Mouse (Mus musculus) Patski (cell line): ENCODE measurements at regions not wholly inside any gene's neighbourhood (a gene's known extent, or its start where the extent isn't known, plus 50 kb on each side); places are given as distances from the start of the nearest gene placed in this dataset.

Source experiments
- ATAC-seq: fragments of 100-300 bp; one replicate; pipeline ENCODE4 v1.8.0; 2021
- CTCF ChIA-PET: fragments of 350-600 bp; sonication (Branson Sonifier 250); formaldehyde crosslinking; loops from one replicate; lab custom pipeline; 2022; ENCODE audit warnings: inconsistent platforms; lab: Charles Lee
- POLR2A ChIA-PET: fragments of 350-600 bp; sonication (Branson Sonifier 250); formaldehyde crosslinking; loops from one replicate; lab custom pipeline; 2022; ENCODE audit warnings: antibody characterized with exemption, inconsistent platforms; lab: Charles Lee
- DNase-seq: peaks from one replicate; pipeline ENCODE4 v3.0.0-alpha.2; 2011; ENCODE audit warnings: low read depth, low spot score
- H3K27me3 ChIP-seq: fragments of 371-371 bp; one replicate; pipeline ENCODE4 v1.5.1; 2021
- CTCF ChIP-seq: fragments of 100-300 bp; IDR thresholded peaks from one replicate; pipeline ENCODE4 v1.5.1; 2021
- in situ Hi-C: fragments of 300-500 bp; cut with MboI; formaldehyde crosslinking; loops from 3 replicates; pipeline ENCODE4 v1.11.1; 2018; ENCODE audit warnings: low pct_unique_long_range_greater_than_20kb, mixed read lengths

- POLR2A ChIA-PET = no interaction called here
- CTCF ChIA-PET = no interaction called here
- in situ Hi-C loops = no loop called here
Observed at GRCm38 (mm10) chr17:89592826-89593225, 317.4 kb downstream of the Gm10184 start.

DNA sequence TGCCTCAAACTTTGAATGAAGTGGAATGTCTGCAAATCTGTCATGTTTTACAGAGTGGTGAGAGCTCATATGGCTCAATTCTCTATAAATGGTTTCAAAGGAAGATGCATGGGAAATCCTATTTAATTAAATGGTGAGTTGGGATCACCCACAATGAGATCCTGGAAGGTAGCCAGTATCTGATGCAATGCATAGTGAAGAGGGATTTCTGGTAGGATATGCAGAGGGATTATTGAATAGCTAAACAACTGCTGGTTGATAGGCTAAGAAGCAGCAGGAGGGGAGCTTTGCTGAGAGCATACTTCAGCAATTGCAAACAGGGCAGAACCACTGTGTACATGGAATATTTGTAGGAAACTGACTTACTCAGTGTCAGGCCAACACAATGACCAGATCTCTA, 350.7 kb downstream of the Gm10184 start:
- in situ Hi-C loops = no loop called here
- H3K27me3 ChIP-seq = no peaks in the 10 kb centered on the region
- no peak for ATAC-seq
- no peak for TF ChIP-seq CTCF
- ChIA-PET POLR2A (no interaction called here), CTCF (no interaction called here)
- no peak for DNase-seq

More at GRCm38 (mm10) chr17:89592826-89593225, 317.4 kb downstream of the Gm10184 start:
- H3K27me3 ChIP-seq = no peaks in the 10 kb centered on the region
- TF ChIP-seq CTCF = no peak
- ATAC-seq = no peak
- DNase-seq = no peak

DNA sequence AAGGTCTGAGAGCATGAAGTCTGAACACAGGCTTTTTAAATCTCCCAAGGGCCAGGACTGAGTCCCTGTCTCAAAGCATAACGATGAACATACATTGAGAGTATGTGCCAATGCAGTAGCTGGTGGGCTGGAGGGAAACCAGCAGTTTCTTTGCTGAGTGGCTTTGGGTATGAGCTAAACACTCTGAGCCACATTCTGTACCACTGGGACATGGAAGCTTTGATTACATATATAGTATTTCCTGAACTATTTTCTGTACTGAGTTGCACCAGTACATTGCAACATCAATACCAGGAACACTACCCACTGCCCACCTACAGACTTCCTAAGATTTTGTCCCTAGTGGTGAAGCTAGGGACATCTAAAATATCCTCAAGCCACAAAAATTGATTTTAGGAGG, 354.3 kb upstream of the Fshr start:
- in situ Hi-C loops = no loop called here
- ChIA-PET CTCF (interaction anchor here (0.6 to 1.6 kb wide), 2 partner anchors 53 to 478 kb away, joined by 3 read pairs; no protein-coding TSS in a partner anchor), POLR2A (no interaction called here)
- no peak for TF ChIP-seq CTCF
- ATAC-seq (no peak), DNase-seq (no peak)
- no peaks in the 10 kb centered on the region for H3K27me3 ChIP-seq

GRCm38 (mm10) chr17:89553597-89553996, 353.1 kb upstream of the Fshr start:
- ATAC-seq = no peak
- TF ChIP-seq CTCF = no peak
- H3K27me3 ChIP-seq = no peaks in the 10 kb centered on the region
- no peak for DNase-seq
- CTCF ChIA-PET = no interaction called here
- POLR2A ChIA-PET = no interaction called here
- in situ Hi-C loops = no loop called here

DNA sequence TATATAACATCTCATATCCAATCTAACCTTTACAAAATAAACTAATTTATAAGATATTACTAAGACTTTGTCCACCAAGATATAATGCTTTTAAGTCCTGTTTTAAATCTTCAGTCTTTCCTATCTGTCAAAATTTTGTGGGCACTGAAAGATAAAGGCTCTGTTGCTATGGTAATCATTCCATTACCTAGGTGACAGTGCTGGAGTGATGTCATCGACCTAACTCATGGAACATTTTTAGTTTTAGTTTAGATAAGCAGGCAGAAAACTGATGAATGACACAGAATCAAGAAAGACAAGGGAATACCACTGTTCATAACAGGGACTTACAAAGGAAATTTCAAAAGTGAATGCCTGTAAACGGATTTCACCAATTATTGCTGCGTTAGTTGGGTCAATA, 350.3 kb upstream of the Fshr start:
- ATAC-seq (no peak), DNase-seq (no peak)
- TF ChIP-seq CTCF = no peak
- in situ Hi-C loops = no loop called here
- no peaks in the 10 kb centered on the region for H3K27me3 ChIP-seq
- ChIA-PET POLR2A (no interaction called here), CTCF (no interaction called here)

DNA sequence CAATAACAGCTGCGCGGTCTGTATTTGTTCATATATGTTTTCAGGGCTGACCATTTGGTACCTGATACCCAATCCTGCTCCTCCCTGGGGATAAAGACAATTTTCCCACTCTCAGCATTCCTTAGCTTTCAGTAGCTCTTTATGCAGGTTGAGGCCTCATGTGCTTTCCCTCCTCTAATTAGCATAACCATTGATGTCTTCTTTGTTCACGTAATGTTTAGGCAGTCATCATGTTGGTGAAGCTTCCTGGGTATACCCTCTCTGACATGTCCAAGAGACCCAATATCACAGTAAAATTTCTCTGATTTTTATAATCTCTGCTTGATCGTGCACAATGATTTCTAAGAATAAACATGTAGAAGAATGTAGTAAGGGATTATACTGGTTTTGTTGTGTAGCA, 321.4 kb upstream of the Fshr start:
- ChIA-PET POLR2A (no interaction called here), CTCF (no interaction called here)
- in situ Hi-C loops = no loop called here
- TF ChIP-seq CTCF = no peak
- ATAC-seq (no peak), DNase-seq (no peak)
- H3K27me3 ChIP-seq = no peaks in the 10 kb centered on the region

DNA sequence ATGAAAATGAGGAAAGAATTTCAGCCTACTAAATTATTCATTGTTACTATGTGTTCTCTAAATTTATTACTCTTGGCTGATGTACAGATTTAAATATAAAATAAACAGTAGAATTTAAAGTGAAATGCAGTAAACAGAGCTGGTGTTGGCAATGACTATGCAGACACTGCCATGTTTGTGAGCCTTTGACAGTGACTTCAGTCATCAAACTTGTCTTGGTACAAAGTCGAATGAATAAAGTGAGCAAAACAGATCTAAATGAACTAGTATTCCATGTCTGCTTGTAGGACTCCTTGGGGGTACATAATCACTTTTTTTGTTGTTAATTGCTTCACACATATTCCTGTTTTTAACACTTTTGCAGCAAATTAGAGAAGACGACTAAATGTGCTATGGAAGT, 318.9 kb upstream of the Fshr start:
- no peak for TF ChIP-seq CTCF

GRCm38 (mm10) chr17:89505288-89505687, 304.8 kb upstream of the Fshr start:
- DNase-seq = no peak
- ChIA-PET CTCF (no interaction called here), POLR2A (no interaction called here)
- no peak for ATAC-seq
- in situ Hi-C loops = no loop called here
- no peak for TF ChIP-seq CTCF
- H3K27me3 ChIP-seq = no peaks in the 10 kb centered on the region

More for the DNA sequence above, 318.9 kb upstream of the Fshr start:
- ChIA-PET POLR2A (no interaction called here), CTCF (no interaction called here)
- DNase-seq (no peak), ATAC-seq (no peak)
- in situ Hi-C loops = no loop called here
- no peaks in the 10 kb centered on the region for H3K27me3 ChIP-seq

DNA sequence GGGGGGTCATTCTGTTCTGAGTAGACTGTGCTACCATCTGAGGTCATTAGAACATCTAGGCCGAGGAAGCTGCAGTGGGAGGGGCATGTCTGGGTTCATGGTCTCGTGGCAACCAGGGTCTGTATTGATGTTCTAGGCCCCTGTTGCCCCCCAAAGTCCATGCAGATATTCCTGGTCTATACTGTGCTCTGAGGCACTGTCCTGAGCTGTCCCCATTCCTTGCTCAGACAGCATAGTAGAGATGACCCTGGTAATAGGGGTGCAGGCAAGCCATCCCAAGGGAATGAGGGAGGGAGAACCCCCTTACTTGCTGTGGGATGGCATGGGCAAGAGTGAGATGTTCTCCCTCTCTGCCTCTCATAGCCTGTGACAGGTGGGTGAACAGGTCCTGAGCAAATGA, 293.1 kb upstream of the Fshr start:
- POLR2A ChIA-PET = no interaction called here
- DNase-seq = no peak
- no peaks in the 10 kb centered on the region for H3K27me3 ChIP-seq
- CTCF ChIA-PET = no interaction called here
- no peak for ATAC-seq
- in situ Hi-C loops = no loop called here
- no peak for TF ChIP-seq CTCF

- CTCF ChIA-PET = no interaction called here
- ATAC-seq = no peak
- POLR2A ChIA-PET = no interaction called here
- TF ChIP-seq CTCF = no peak
- DNase-seq = no peak
- no peaks in the 10 kb centered on the region for H3K27me3 ChIP-seq
- in situ Hi-C loops = no loop called here
Observed at GRCm38 (mm10) chr17:89466486-89466885, 266.0 kb upstream of the Fshr start.

- ChIA-PET POLR2A (no interaction called here), CTCF (no interaction called here)
- TF ChIP-seq CTCF = no peak
- in situ Hi-C loops = no loop called here
- ATAC-seq = no peak
- H3K27me3 ChIP-seq = no peaks in the 10 kb centered on the region
- DNase-seq = no peak
Observed at GRCm38 (mm10) chr17:89465883-89466282, 265.4 kb upstream of the Fshr start.

GRCm38 (mm10) chr17:89460438-89460837, 260.0 kb upstream of the Fshr start:
- TF ChIP-seq CTCF = no peak
- in situ Hi-C loops = no loop called here

More at GRCm38 (mm10) chr17:89460438-89460837, 260.0 kb upstream of the Fshr start:
- DNase-seq = no peak
- ATAC-seq = no peak
- CTCF ChIA-PET = no interaction called here
- no peaks in the 10 kb centered on the region for H3K27me3 ChIP-seq
- POLR2A ChIA-PET = no interaction called here
